In the genomic region with DNA sequence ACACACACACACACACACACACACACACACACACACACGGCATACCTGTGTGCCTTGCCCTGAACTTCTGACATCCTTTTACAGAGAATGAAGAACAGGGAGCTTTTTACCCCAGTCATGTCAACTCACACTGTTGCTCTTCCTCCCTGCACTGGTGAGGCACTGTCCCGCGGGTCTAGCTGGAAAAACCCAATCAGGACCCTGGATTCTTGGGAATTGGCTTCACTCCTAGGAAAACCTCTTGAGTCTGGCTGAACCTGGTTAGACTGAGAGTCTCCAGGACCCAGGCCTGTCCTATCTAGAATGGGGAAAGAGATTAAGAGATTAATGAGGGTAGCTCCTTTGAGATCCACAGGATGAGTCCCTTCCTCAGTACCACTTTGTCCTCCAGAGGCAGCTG, we compare ENCODE assay signal across 15 mouse cellular contexts.
"Had no signal": no experiment of that assay in that cellular context is flagged by ENCODE, and none has a peak within 500 bp of the region (broad histone marks: within the 10 kb centered on the region; RNA-seq: fewer than 3 reads in every experiment).

No protein-coding gene starts in this region.

- H3K27ac ChIP-seq: neural tube, embryonic 13.5 days; neural tube, embryonic 15.5 days; stomach, embryonic 15.5 days; stomach, postnatal 0 days had no signal

- H3K27me3 ChIP-seq: neural tube, embryonic 13.5 days; neural tube, embryonic 15.5 days; stomach, embryonic 15.5 days had no signal

- DNase-seq: right cerebral cortex, adult 18-20 months; right cerebral cortex, postnatal 14 days; right cerebral cortex, postnatal 25 days; right cerebral cortex, postnatal 4 days; spleen, adult 18-20 months; thymus, adult 18-20 months; thymus, adult 2 months; thymus, postnatal 14 days; thymus, postnatal 25 days; thymus, postnatal 36 days; thymus, postnatal 4 days had no signal

- H3K4me2 ChIP-seq: neural tube, embryonic 13.5 days; neural tube, embryonic 15.5 days; stomach, embryonic 15.5 days had no signal

- H3K4me3 ChIP-seq: neural tube, embryonic 13.5 days; neural tube, embryonic 15.5 days; stomach, embryonic 15.5 days had no signal

- H3K9ac ChIP-seq: neural tube, embryonic 13.5 days; neural tube, embryonic 15.5 days; stomach, embryonic 15.5 days had no signal

- H3K9me3 ChIP-seq: neural tube, embryonic 15.5 days; stomach, embryonic 15.5 days had no signal

- H3K36me3 ChIP-seq: neural tube, embryonic 13.5 days; neural tube, embryonic 15.5 days; stomach, embryonic 15.5 days had no signal

- H3K4me1 ChIP-seq: neural tube, embryonic 13.5 days; neural tube, embryonic 15.5 days; stomach, embryonic 15.5 days had no signal
